Mouse (Mus musculus): ENCODE results near the gene Zfp984. TPM values are rescaled to one million over a fixed set of nuclear protein-coding genes. Genes with fewer than 3 reads are reported as not detected.

Zfp984 gene
- total RNA-seq, 2 experiments from 2014 or later = 2.8 to 3.1 TPM

Other genes with a start within 250 kb of the Zfp984 start
- under 1 TPM; 0.55 to 0.76 TPM for gene Zfp979, start 167.3 kb downstream of the Zfp984 start, total RNA-seq (2021)
- gene Zfp534, start 107.2 kb downstream of the Zfp984 start, total RNA-seq (2021) = not detected
- 10 to 100 TPM; 16.0 to 16.9 TPM for gene Zfp933, start 38.6 kb upstream of the Zfp984 start, total RNA-seq (2021)
- 10 to 100 TPM; 20.6 to 21.5 TPM for gene Miip, start 59.0 kb upstream of the Zfp984 start, total RNA-seq (2021)
- 1 to 10 TPM; 7.2 to 8.9 TPM for gene Fv1, start 59.2 kb upstream of the Zfp984 start, total RNA-seq (2021)
- 100 to 1,000 TPM; 188 to 200 TPM for gene Mfn2, start 94.9 kb upstream of the Zfp984 start, total RNA-seq (2021)
- 10 to 100 TPM; 26.7 to 28.4 TPM for gene Plod1, start 127.0 kb upstream of the Zfp984 start, total RNA-seq (2021)
- 10 to 100 TPM; 27.7 to 28.8 TPM for gene 2510039O18Rik, start 131.1 kb upstream of the Zfp984 start, total RNA-seq (2021)
- gene Nppb, start 176.0 kb upstream of the Zfp984 start, total RNA-seq (2021) = not detected
- under 1 TPM; 0.45 to 0.92 TPM for gene Nppa, start 190.9 kb upstream of the Zfp984 start, total RNA-seq (2021)
- 10 to 100 TPM; 64.2 to 65.0 TPM for gene Clcn6, start 229.0 kb upstream of the Zfp984 start, total RNA-seq (2021)
- gene Mthfr, start 229.3 kb upstream of the Zfp984 start, total RNA-seq (2021) = 10 to 100 TPM; 25.6 to 26.4 TPM